Mouse (Mus musculus) spleen, adult 2 months (tissue): ENCODE data around the gene Cacng2. TPM values are rescaled to one million over a fixed set of nuclear protein-coding genes. Genes with fewer than 3 reads are reported as not detected.

Experiments used
- DNase-seq, 2 experiments: peaks; one replicate each; pipeline versions ENCODE4 v3.0.0 to v3.0.0-alpha.2; 2012 to 2021; ENCODE audit warnings: low spot score in 2 of 2, low read depth in 1 of 2
- H3K27ac ChIP-seq: fragments of 200-500 bp; 2 replicates; pipeline ENCODE4 v1.5.1; 2012; ENCODE audit warnings: low read length, inconsistent platforms; ENCODE audit not compliant: insufficient read depth
- H3K27me3 ChIP-seq: fragments of 200-500 bp; 2 replicates; pipeline ENCODE4 v1.6.1; 2012; ENCODE audit warnings: mild to moderate bottlenecking, moderate library complexity, low read length, inconsistent platforms; ENCODE audit not compliant: control insufficient read depth, insufficient read depth
- H3K36me3 ChIP-seq: fragments of 200-500 bp; 2 replicates; pipeline ENCODE4 v1.6.1; 2012; ENCODE audit warnings: mild to moderate bottlenecking, low read length, inconsistent platforms; ENCODE audit not compliant: control insufficient read depth, insufficient read depth
- H3K4me1 ChIP-seq: fragments of 200-500 bp; 2 replicates; pipeline ENCODE4 v1.6.1; 2011; ENCODE audit warnings: inconsistent platforms; ENCODE audit not compliant: control insufficient read depth, insufficient read depth, insufficient read length
- H3K4me3 ChIP-seq: fragments of 200-500 bp; 2 replicates; pipeline ENCODE4 v1.5.1; 2011; ENCODE audit warnings: mild to moderate bottlenecking, inconsistent platforms; ENCODE audit not compliant: insufficient read depth, insufficient read length; ENCODE audit errors: extremely low read depth
- CTCF ChIP-seq: fragments of 200-500 bp; IDR thresholded peaks from 2 replicates; pipeline ENCODE4 v1.5.1; 2011; ENCODE audit warnings: mild to moderate bottlenecking, inconsistent platforms; ENCODE audit not compliant: insufficient read depth, insufficient read length, insufficient replicate concordance; ENCODE audit errors: extremely low read depth
- POLR2A ChIP-seq: fragments of 200-500 bp; IDR thresholded peaks from 2 replicates; pipeline ENCODE4 v1.6.1; 2011; ENCODE audit warnings: low read depth, low read length, inconsistent platforms
- WGBS: fragments of 180-500 bp; shearing (Covaris S2); methylation state at CpG from one replicate; pipeline ENCODE4 v1.1.7; 2018; 5-methylcytosine and 5-hydroxymethylcytosine counted together
- polyA plus RNA-seq: library from polyadenylated mRNA; depleted of rRNA; stranded (reverse); fragments of >200 nt; gene quantifications from 2 replicates; pipeline ENCODE4 v1.2.3, GENCODE M21; 2012

The Cacng2 gene
- polyA plus RNA-seq, 1 experiment = not detected

- H3K4me3 ChIP-seq = no peak overlapping the region
- no peak overlapping the region for H3K27ac ChIP-seq
- no peaks in the 10 kb centered on the region for H3K27me3 ChIP-seq
- H3K4me1 ChIP-seq = no peaks in the 10 kb centered on the region
- no peak for TF ChIP-seq CTCF
- TF ChIP-seq POLR2A = no peak
- 81% methylated on average over 2 of the region's 2 CpGs for whole genome bisulfite sequencing
- no peak for DNase-seq
- H3K36me3 ChIP-seq = no peaks in the 10 kb centered on the region
Observed at GRCm38 (mm10) chr15:78049933-78050332, 69.9 kb downstream of the Cacng2 start.

DNA sequence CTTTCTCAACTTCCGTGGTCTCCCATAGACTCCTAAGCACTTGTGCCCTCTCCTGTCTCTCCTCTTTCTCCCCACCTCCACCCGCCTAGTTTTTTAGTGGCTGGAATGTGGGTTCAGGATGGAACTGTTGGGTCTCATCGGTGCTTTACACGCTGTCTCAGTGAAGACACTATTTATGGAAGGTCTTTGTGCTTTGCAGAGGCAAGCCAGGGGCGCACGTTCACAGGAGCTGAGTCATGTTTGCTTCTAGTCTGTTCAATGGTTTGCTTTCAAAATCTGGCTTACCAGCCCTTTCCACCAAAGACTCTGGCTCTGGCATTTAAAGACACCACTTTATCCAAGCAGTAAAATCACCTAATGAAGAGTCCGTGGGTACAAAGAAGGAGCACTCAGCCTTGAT lies 74.0 kb downstream of the Cacng2 start:
- WGBS = 64% methylated on average over 7 of the region's 7 CpGs
- Histone ChIP-seq H3K4me3 (no peak overlapping the region), H3K4me1 (no peaks in the 10 kb centered on the region), H3K36me3 (no peaks in the 10 kb centered on the region), H3K27me3 (no peaks in the 10 kb centered on the region), H3K27ac (no peak overlapping the region)
- no peak for DNase-seq
- no peak for TF ChIP-seq CTCF
- no peak for TF ChIP-seq POLR2A

DNA sequence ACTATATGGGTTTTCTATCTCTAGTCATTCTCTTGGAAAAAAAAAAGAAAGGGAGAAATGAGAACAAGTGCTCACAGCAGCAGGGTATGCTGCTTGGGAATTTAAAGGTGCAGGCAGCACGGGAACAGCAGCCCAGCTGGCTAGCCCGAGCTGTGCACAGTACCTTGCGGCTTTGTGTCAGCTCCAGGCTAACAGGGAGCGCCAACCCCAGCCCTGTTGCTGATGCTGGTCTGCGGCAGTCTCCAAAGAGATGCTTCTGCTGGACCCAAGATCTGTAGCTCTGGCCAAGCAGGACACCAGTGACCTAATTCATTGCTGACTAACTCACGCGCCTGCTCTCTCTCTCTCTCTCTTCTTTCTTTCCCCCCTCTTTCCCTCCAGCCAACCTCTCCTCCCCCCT lies 74.5 kb downstream of the Cacng2 start:
- H3K27me3 ChIP-seq = no peaks in the 10 kb centered on the region
- DNase-seq = no peak
- no peak overlapping the region for H3K4me3 ChIP-seq
- H3K27ac ChIP-seq = no peak overlapping the region
- no peaks in the 10 kb centered on the region for H3K4me1 ChIP-seq
- TF ChIP-seq POLR2A (no peak), CTCF (no peak)
- H3K36me3 ChIP-seq = no peaks in the 10 kb centered on the region
- WGBS = 71% methylated on average over 7 of the region's 7 CpGs

- Histone ChIP-seq H3K4me1 (no peaks in the 10 kb centered on the region), H3K4me3 (no peak overlapping the region)
- no peak for DNase-seq
Observed at GRCm38 (mm10) chr15:78044826-78045225, 75.0 kb downstream of the Cacng2 start.

DNA sequence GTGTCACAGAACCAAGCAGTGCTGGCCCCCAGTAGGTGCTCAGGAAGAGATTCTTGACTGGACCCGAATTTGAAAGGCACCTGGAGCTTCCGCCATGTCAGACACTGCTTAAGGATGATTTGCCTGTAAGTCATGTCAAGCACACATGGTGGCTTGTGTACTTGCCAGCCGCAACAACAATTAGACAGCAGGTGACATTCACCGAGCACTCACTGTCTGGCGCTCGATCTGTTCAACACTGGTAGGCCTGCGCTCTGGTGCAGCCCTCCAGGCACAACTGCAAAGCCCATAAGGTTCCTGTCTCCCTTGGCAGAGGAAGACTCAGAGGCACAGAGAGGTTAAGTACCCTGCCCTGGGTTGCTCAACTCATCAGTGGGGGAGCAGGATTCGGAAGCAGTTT lies 77.1 kb downstream of the Cacng2 start:
- no peak for TF ChIP-seq CTCF
- no peak for TF ChIP-seq POLR2A
- H3K27ac ChIP-seq = no peak overlapping the region
- H3K4me3 ChIP-seq = no peak overlapping the region
- no peaks in the 10 kb centered on the region for H3K4me1 ChIP-seq
- H3K27me3 ChIP-seq = no peaks in the 10 kb centered on the region
- H3K36me3 ChIP-seq = no peaks in the 10 kb centered on the region
- DNase-seq = no peak
- 88% methylated on average over 8 of the region's 8 CpGs for WGBS

More at GRCm38 (mm10) chr15:78044826-78045225, 75.0 kb downstream of the Cacng2 start:
- no peak overlapping the region for H3K27ac ChIP-seq
- TF ChIP-seq POLR2A = no peak
- 85% methylated on average over 6 of the region's 6 CpGs for WGBS
- H3K27me3 ChIP-seq = no peaks in the 10 kb centered on the region
- H3K36me3 ChIP-seq = no peaks in the 10 kb centered on the region

DNA sequence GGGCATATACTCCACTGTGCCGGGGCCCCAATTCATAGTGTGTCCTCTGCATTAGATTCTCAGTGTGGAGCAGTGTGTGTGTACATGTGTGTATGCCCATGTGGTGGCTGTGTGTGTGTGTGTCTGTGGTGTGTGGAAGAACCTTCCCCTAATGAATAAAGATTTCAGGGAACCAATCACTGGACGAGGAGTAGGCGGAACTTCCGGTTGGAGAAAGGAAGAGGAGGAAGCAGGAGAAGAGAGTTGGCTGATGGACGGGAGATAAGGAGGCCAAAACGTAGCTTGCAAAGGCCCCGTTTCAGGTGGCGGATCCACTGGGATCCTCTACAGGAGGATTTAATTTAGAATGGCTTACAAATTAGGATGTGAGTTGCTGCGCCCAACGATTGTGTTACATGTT lies 82.2 kb downstream of the Cacng2 start:
- Histone ChIP-seq H3K4me3 (no peak overlapping the region), H3K4me1 (no peaks in the 10 kb centered on the region), H3K36me3 (no peaks in the 10 kb centered on the region), H3K27me3 (no peaks in the 10 kb centered on the region), H3K27ac (no peak overlapping the region)
- WGBS = 79% methylated on average over 10 of the region's 10 CpGs
- no peak for DNase-seq
- no peak for TF ChIP-seq POLR2A
- no peak for TF ChIP-seq CTCF

- no peaks in the 10 kb centered on the region for H3K4me1 ChIP-seq
- WGBS = 52% methylated on average over 2 of the region's 2 CpGs
- H3K27me3 ChIP-seq = no peaks in the 10 kb centered on the region
- no peak overlapping the region for H3K4me3 ChIP-seq
- H3K36me3 ChIP-seq = no peaks in the 10 kb centered on the region
- TF ChIP-seq POLR2A (no peak), CTCF (no peak)
- H3K27ac ChIP-seq = no peak overlapping the region
- DNase-seq = no peak
Observed at GRCm38 (mm10) chr15:78036586-78036985, 83.2 kb downstream of the Cacng2 start.

- DNase-seq = no peak
- H3K36me3 ChIP-seq = no peaks in the 10 kb centered on the region
- no peak overlapping the region for H3K27ac ChIP-seq
- no peaks in the 10 kb centered on the region for H3K4me1 ChIP-seq
- WGBS = 74% methylated on average over 8 of the region's 8 CpGs
- TF ChIP-seq POLR2A = no peak
- TF ChIP-seq CTCF = no peak
- H3K27me3 ChIP-seq = no peaks in the 10 kb centered on the region
- H3K4me3 ChIP-seq = no peak overlapping the region
Observed at GRCm38 (mm10) chr15:78029938-78030337, 89.9 kb downstream of the Cacng2 start.
